Mouse (Mus musculus): ENCODE results near the gene Mmel1. TPM values are rescaled to one million over a fixed set of nuclear protein-coding genes. Genes with fewer than 3 reads are reported as not detected.

Mmel1 gene
- total and polyA plus RNA-seq, 2 experiments from 2014 or later = 0.43 to 0.74 TPM

- no peak overlapping the region for H3K4me2 ChIP-seq (ENCODE audit: low read depth)
- no peak for TF ChIP-seq CTCF (IDR thresholded peaks at IDR 0.05; ENCODE audit: low read depth)
- WGBS = 92% methylated on average over 4 of the region's 4 CpGs
Measured at GRCm38 (mm10) chr4:154914252-154914651, 44.9 kb downstream of the Mmel1 start.

GRCm38 (mm10) chr4:154914707-154915106 is 45.3 kb downstream of the Mmel1 start:
- H3K27ac ChIP-seq (ENCODE audit: low read depth, low read length) = no peak overlapping the region
- no peaks in the 10 kb centered on the region for H3K27me3 ChIP-seq (ENCODE audit: insufficient read depth, low read length)
- no peak overlapping the region for H3K9ac ChIP-seq
- no peak overlapping the region for H3K4me3 ChIP-seq (ENCODE audit: low read depth, low read length)
- no peak overlapping the region for H3K4me2 ChIP-seq (ENCODE audit: low read depth)
- ATAC-seq = no peak
- H3K4me1 ChIP-seq (ENCODE audit: insufficient read depth) = no peaks in the 10 kb centered on the region
- 81% methylated on average over 3 of the region's 3 CpGs for WGBS
- no peaks in the 10 kb centered on the region for H3K36me3 ChIP-seq (ENCODE audit: insufficient read depth)
- H3K9me3 ChIP-seq (ENCODE audit: low read length) = no peaks in the 10 kb centered on the region
- no peak for DNase-seq
- no peak for TF ChIP-seq CTCF (IDR thresholded peaks at IDR 0.05; ENCODE audit: low read depth)

More at GRCm38 (mm10) chr4:154914252-154914651, 44.9 kb downstream of the Mmel1 start:
- Histone ChIP-seq H3K4me1 (ENCODE audit: insufficient read depth) (no peaks in the 10 kb centered on the region), H3K9ac (no peak overlapping the region), H3K9me3 (ENCODE audit: low read length) (no peaks in the 10 kb centered on the region), H3K27ac (ENCODE audit: low read depth, low read length) (no peak overlapping the region), H3K27me3 (ENCODE audit: insufficient read depth, low read length) (no peaks in the 10 kb centered on the region), H3K36me3 (ENCODE audit: insufficient read depth) (no peaks in the 10 kb centered on the region), H3K4me3 (ENCODE audit: low read depth, low read length) (no peak overlapping the region)
- DNase-seq (no peak), ATAC-seq (no peak)

GRCm38 (mm10) chr4:154915286-154915685 is 45.9 kb downstream of the Mmel1 start:
- ATAC-seq (no peak), DNase-seq (no peak)
- no peaks in the 10 kb centered on the region for H3K36me3 ChIP-seq (ENCODE audit: insufficient read depth)
- no peak overlapping the region for H3K4me3 ChIP-seq (ENCODE audit: low read depth, low read length)
- no peak overlapping the region for H3K4me2 ChIP-seq (ENCODE audit: low read depth)
- no peak overlapping the region for H3K27ac ChIP-seq (ENCODE audit: low read depth, low read length)
- TF ChIP-seq CTCF (IDR thresholded peaks at IDR 0.05; ENCODE audit: low read depth) = no peak
- no peaks in the 10 kb centered on the region for H3K9me3 ChIP-seq (ENCODE audit: low read length)
- 86% methylated on average over 10 of the region's 10 CpGs for WGBS
- no peaks in the 10 kb centered on the region for H3K27me3 ChIP-seq (ENCODE audit: insufficient read depth, low read length)
- no peaks in the 10 kb centered on the region for H3K4me1 ChIP-seq (ENCODE audit: insufficient read depth)
- H3K9ac ChIP-seq = no peak overlapping the region

GRCm38 (mm10) chr4:154916662-154917061 is 47.3 kb downstream of the Mmel1 start:
- Histone ChIP-seq H3K4me1 (ENCODE audit: insufficient read depth) (no peaks in the 10 kb centered on the region), H3K4me3 (ENCODE audit: low read depth, low read length) (no peak overlapping the region), H3K9ac (no peak overlapping the region), H3K9me3 (ENCODE audit: low read length) (no peaks in the 10 kb centered on the region), H3K36me3 (ENCODE audit: insufficient read depth) (no peaks in the 10 kb centered on the region), H3K27ac (ENCODE audit: low read depth, low read length) (no peak overlapping the region), H3K4me2 (ENCODE audit: low read depth) (no peak overlapping the region), H3K27me3 (ENCODE audit: insufficient read depth, low read length) (no peaks in the 10 kb centered on the region)
- TF ChIP-seq CTCF (IDR thresholded peaks at IDR 0.05; ENCODE audit: low read depth) = no peak
- WGBS = 80% methylated on average over 4 of the region's 4 CpGs
- ATAC-seq (no peak), DNase-seq (no peak)

GRCm38 (mm10) chr4:154922291-154922690 is 52.9 kb downstream of the Mmel1 start:
- H3K9me3 ChIP-seq (ENCODE audit: low read length) = no peaks in the 10 kb centered on the region
- H3K27ac ChIP-seq (ENCODE audit: low read depth, low read length) = no peak overlapping the region
- no peak for TF ChIP-seq CTCF (IDR thresholded peaks at IDR 0.05; ENCODE audit: low read depth)
- ATAC-seq = no peak
- H3K4me2 ChIP-seq (ENCODE audit: low read depth) = no peak overlapping the region
- H3K36me3 ChIP-seq (ENCODE audit: insufficient read depth) = no peaks in the 10 kb centered on the region
- WGBS = 83% methylated on average over 4 of the region's 4 CpGs
- no peak overlapping the region for H3K4me3 ChIP-seq (ENCODE audit: low read depth, low read length)
- H3K9ac ChIP-seq = no peak overlapping the region
- no peaks in the 10 kb centered on the region for H3K4me1 ChIP-seq (ENCODE audit: insufficient read depth)
- DNase-seq = no peak
- H3K27me3 ChIP-seq (ENCODE audit: insufficient read depth, low read length) = no peaks in the 10 kb centered on the region

- no peak for TF ChIP-seq CTCF (IDR thresholded peaks at IDR 0.05; ENCODE audit: low read depth)
- H3K4me1 ChIP-seq (ENCODE audit: insufficient read depth) = no peaks in the 10 kb centered on the region
- no peak overlapping the region for H3K9ac ChIP-seq
- DNase-seq = no peak
- no peak overlapping the region for H3K4me3 ChIP-seq (ENCODE audit: low read depth, low read length)
- H3K27ac ChIP-seq (ENCODE audit: low read depth, low read length) = no peak overlapping the region
- no peak for ATAC-seq
- no peaks in the 10 kb centered on the region for H3K27me3 ChIP-seq (ENCODE audit: insufficient read depth, low read length)
- no peaks in the 10 kb centered on the region for H3K9me3 ChIP-seq (ENCODE audit: low read length)
- 91% methylated on average over 5 of the region's 5 CpGs for WGBS
- H3K36me3 ChIP-seq (ENCODE audit: insufficient read depth) = no peaks in the 10 kb centered on the region
- H3K4me2 ChIP-seq (ENCODE audit: low read depth) = no peak overlapping the region
Measured at GRCm38 (mm10) chr4:154922931-154923330, 53.5 kb downstream of the Mmel1 start.

- Histone ChIP-seq H3K36me3 (ENCODE audit: insufficient read depth) (no peaks in the 10 kb centered on the region), H3K9me3 (ENCODE audit: low read length) (no peaks in the 10 kb centered on the region), H3K4me2 (ENCODE audit: low read depth) (no peak overlapping the region), H3K27ac (ENCODE audit: low read depth, low read length) (no peak overlapping the region), H3K9ac (no peak overlapping the region), H3K4me1 (ENCODE audit: insufficient read depth) (no peaks in the 10 kb centered on the region), H3K4me3 (ENCODE audit: low read depth, low read length) (no peak overlapping the region), H3K27me3 (ENCODE audit: insufficient read depth, low read length) (no peaks in the 10 kb centered on the region)
- ATAC-seq = no peak
- 56% methylated on average over 4 of the region's 4 CpGs for WGBS
- peak; percentile 27; the same call in 1 of the 2 replicates for TF ChIP-seq CTCF (IDR thresholded peaks at IDR 0.05; ENCODE audit: low read depth)
- no peak for DNase-seq
Measured at GRCm38 (mm10) chr4:154925413-154925812, 56.0 kb downstream of the Mmel1 start.
